Mouse (Mus musculus) midbrain, postnatal 0 days (tissue): ENCODE results near the gene Sart1. TPM values are rescaled to one million over a fixed set of nuclear protein-coding genes. Genes with fewer than 3 reads are reported as not detected.

Experiments
- ATAC-seq: fragments of 200-750 bp; cut with Nextera tagmentation; 2 replicates; pipeline ENCODE4 v1.8.0; 2017; ENCODE audit warnings: moderate number of reproducible peaks, mild to moderate bottlenecking, moderate TSS enrichment, moderate library complexity; ENCODE audit not compliant: low FRiP score
- DNase-seq: peaks from one replicate; pipeline ENCODE4 v3.0.0-alpha.2; 2015; ENCODE audit warnings: low spot score
- H3K27ac ChIP-seq: fragments of 300-500 bp; sonication (generic); 2 replicates; pipeline ENCODE4 v1.5.1; 2014; ENCODE audit warnings: low read depth, mild to moderate bottlenecking, low read length, mixed read lengths
- H3K27me3 ChIP-seq: fragments of 300-500 bp; sonication (generic); 2 replicates; pipeline ENCODE4 v1.6.1; 2014; ENCODE audit warnings: low read length, control low read depth, mixed read lengths; ENCODE audit not compliant: insufficient read depth
- H3K36me3 ChIP-seq: fragments of 300-500 bp; sonication (generic); 2 replicates; pipeline ENCODE4 v1.6.1; 2014; ENCODE audit warnings: low read length, control low read depth, mixed read lengths; ENCODE audit not compliant: insufficient read depth
- H3K4me1 ChIP-seq: fragments of 300-500 bp; sonication (generic); 2 replicates; pipeline ENCODE4 v1.6.1; 2014; ENCODE audit warnings: mild to moderate bottlenecking, control low read depth, antibody characterized with exemption, low read length, mixed read lengths; ENCODE audit not compliant: insufficient read depth
- H3K4me2 ChIP-seq: fragments of 300-500 bp; sonication (generic); 2 replicates; pipeline ENCODE4 v1.6.1; 2014; ENCODE audit warnings: low read depth, mild to moderate bottlenecking, low read length, mixed read lengths; ENCODE audit not compliant: poor library complexity, severe bottlenecking
- H3K4me3 ChIP-seq: fragments of 300-500 bp; sonication (generic); 2 replicates; pipeline ENCODE4 v1.5.1; 2014; ENCODE audit warnings: low read depth, mild to moderate bottlenecking, low read length, moderate library complexity
- H3K9ac ChIP-seq: fragments of 300-500 bp; sonication (generic); replicated peaks from 2 replicates; pipeline ENCODE4 v1.6.1; 2014; ENCODE audit warnings: mild to moderate bottlenecking, low read length, moderate library complexity, mixed read lengths; ENCODE audit not compliant: poor library complexity, severe bottlenecking
- H3K9me3 ChIP-seq: fragments of 300-500 bp; sonication (generic); 2 replicates; pipeline ENCODE4 v1.6.1; 2016; ENCODE audit warnings: low read length, control low read depth
- CTCF ChIP-seq: IDR thresholded peaks from 2 replicates; pipeline ENCODE4 v1.5.1; 2016; ENCODE audit warnings: antibody characterized with exemption, mild to moderate bottlenecking
- WGBS: fragments of 180-500 bp; shearing (Covaris S2); extraction: QIAGEN DNeasy Blood & Tissue Kit; methylation state at CpG from one replicate; pipeline ENCODE4 v1.1.7; 2014; 5-methylcytosine and 5-hydroxymethylcytosine counted together
- polyA plus RNA-seq: library from polyadenylated mRNA; unstranded; fragments of >200 nt; fragmentation: Nextera tagmentation; extraction: Ambion mirVana; gene quantifications from 2 replicates; pipeline ENCODE4 v1.2.1, GENCODE M21; 2015
- total RNA-seq: library from RNA; depleted of rRNA; stranded (reverse); fragments of >200 nt; gene quantifications from 2 replicates; pipeline ENCODE4 v1.2.3, GENCODE M21; 2014

The Sart1 gene
- total and polyA plus RNA-seq, 2 experiments from 2014 or later: 28.9 to 51.0 TPM

DNA sequence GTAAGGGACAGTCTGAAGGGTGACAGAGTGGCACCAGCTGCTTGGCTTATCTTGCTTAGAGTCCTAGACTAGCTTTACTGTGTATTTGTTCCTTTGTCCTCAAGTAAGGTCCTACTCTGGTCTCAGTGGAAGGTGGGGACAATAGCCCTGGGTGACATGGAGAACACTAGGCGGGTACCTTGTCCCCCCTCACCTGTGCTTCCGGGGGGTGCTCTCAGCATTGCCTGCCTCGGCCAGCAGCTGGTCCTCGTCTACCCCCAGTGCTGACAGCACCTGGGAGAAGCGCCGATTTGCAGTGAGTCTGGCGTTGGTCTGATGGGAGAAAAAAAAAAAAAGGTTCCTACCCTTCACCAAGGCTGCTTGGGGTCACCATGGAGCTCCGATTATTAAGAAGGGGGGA lies 1.9 kb upstream of the Sart1 start:
- Histone ChIP-seq H3K36me3 (peaks cover 3% of the 10 kb centered on the region), H3K4me2 (no peak overlapping the region), H3K4me3 (no peak overlapping the region), H3K9ac (no peak overlapping the region), H3K27me3 (no peaks in the 10 kb centered on the region), H3K27ac (no peak overlapping the region), H3K4me1 (peaks cover 18% of the 10 kb centered on the region), H3K9me3 (no peaks in the 10 kb centered on the region)
- DNase-seq: no peak
- no peak for ATAC-seq
- TF ChIP-seq CTCF: no peak
- 92% methylated on average over 8 of the region's 8 CpGs for WGBS

GRCm38 (mm10) chr19:5389647-5390046 lies 1.1 kb upstream of the Sart1 start:
- H3K9ac ChIP-seq: peak overlapping the region; percentile 77; the same call in 1 of the 2 replicates
- DNase-seq (no peak), ATAC-seq (no peak)
- no peak overlapping the region for H3K27ac ChIP-seq
- no peak for TF ChIP-seq CTCF
- WGBS: 65% methylated on average over 12 of the region's 12 CpGs
- peak overlapping the region; percentile 79 for H3K4me2 ChIP-seq
- no peaks in the 10 kb centered on the region for H3K9me3 ChIP-seq
- peaks cover 18% of the 10 kb centered on the region for H3K4me1 ChIP-seq
- H3K36me3 ChIP-seq: peaks cover 11% of the 10 kb centered on the region
- peak overlapping the region; percentile 93 for H3K4me3 ChIP-seq
- H3K27me3 ChIP-seq: no peaks in the 10 kb centered on the region

DNA sequence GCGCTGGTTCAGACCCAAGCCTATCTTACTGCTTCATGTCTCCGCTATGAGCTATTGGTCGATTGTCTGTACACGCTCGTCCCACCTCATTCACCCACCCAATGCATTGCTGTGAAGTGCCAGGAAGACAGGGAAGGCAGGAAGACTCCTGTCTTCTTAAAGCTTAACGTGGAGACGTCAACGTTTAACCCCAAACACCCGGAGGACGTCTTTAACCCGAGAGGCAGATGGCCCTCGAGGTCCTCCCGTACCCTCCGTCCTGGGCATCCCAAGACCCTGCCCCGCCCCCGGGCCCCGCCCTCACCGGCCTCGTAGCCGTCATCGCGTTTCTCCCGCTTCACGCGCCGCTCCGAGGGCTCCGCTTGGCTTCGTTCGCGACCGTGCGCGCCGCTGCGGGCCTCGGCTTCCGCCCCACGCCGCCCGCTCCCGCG lies 477 bp downstream of the Sart1 start:
- H3K27me3 ChIP-seq: no peaks in the 10 kb centered on the region
- H3K4me1 ChIP-seq: peaks cover 18% of the 10 kb centered on the region
- DNase-seq: peak; percentile 14

DNA sequence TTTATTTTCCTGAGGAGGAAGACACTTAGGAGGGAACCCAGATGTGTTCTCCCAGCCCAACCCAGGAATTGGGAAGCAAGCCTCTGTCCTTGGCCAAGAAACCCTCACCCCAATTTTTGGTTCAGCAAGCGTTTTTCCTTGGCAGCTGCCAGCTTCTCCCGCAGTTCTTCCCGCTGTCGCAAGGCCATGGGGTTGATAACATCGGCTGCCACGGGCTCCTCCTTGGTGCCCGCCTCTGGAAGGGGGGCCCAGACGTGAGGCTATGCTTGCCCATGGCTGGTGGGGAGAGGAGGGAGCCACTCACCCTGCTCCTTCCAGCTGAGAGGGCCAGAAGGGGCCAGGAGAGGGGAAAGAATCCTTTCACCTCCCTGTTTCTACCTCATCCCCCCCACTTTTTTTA lies 3.8 kb downstream of the Sart1 start:
- Histone ChIP-seq H3K9ac (no peak overlapping the region), H3K9me3 (no peaks in the 10 kb centered on the region), H3K4me1 (peaks cover 14% of the 10 kb centered on the region), H3K27me3 (no peaks in the 10 kb centered on the region), H3K4me2 (no peak overlapping the region), H3K4me3 (no peak overlapping the region), H3K36me3 (peaks cover 60% of the 10 kb centered on the region), H3K27ac (no peak overlapping the region)
- WGBS: 87% methylated on average over 8 of the region's 8 CpGs
- no peak for DNase-seq
- ATAC-seq: no peak
- TF ChIP-seq CTCF: no peak

More for the DNA sequence above, 477 bp downstream of the Sart1 start:
- H3K36me3 ChIP-seq: peaks cover 27% of the 10 kb centered on the region
- H3K27ac ChIP-seq: peak overlapping the region; percentile 94
- no peak for TF ChIP-seq CTCF
- peak overlapping the region; percentile 93 for H3K4me3 ChIP-seq
- H3K9ac ChIP-seq: peak overlapping the region; percentile 96
- under 1% methylated on average over 38 of the region's 43 CpGs for WGBS
- no peaks in the 10 kb centered on the region for H3K9me3 ChIP-seq
- peak overlapping the region; percentile 79 for H3K4me2 ChIP-seq
- peak; percentile 47; the same call in 1 of the 2 replicates for ATAC-seq

DNA sequence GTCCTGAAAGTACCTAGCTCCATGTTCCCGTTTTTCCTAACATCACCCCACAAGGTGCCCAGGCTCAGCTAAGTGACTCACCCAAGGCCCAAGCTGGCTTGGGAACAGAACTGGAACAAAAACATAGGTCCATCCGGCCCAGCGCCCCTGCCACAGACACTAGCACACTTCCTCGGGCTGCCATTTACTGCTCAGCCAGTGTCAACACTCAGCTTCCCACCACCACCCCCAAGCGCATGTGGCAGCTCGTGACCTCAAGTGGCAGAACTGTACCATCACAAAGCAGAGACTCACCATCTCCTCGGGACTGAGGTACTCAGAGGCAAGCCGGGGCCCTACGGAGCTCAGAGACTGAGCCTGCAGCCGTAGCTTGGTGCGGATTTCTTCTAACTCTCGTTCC lies 5.2 kb downstream of the Sart1 start:
- H3K27ac ChIP-seq: no peak overlapping the region
- H3K36me3 ChIP-seq: peaks cover 74% of the 10 kb centered on the region
- DNase-seq (no peak), ATAC-seq (no peak)
- no peak overlapping the region for H3K4me3 ChIP-seq
- no peak for TF ChIP-seq CTCF
- H3K27me3 ChIP-seq: no peaks in the 10 kb centered on the region
- H3K9me3 ChIP-seq: no peaks in the 10 kb centered on the region
- H3K9ac ChIP-seq: no peak overlapping the region
- H3K4me2 ChIP-seq: no peak overlapping the region
- H3K4me1 ChIP-seq: peaks cover 8% of the 10 kb centered on the region
- 96% methylated on average over 12 of the region's 12 CpGs for WGBS

- peaks cover 64% of the 10 kb centered on the region for H3K36me3 ChIP-seq
- TF ChIP-seq CTCF: no peak
- H3K4me3 ChIP-seq: no peak overlapping the region
- H3K4me1 ChIP-seq: no peaks in the 10 kb centered on the region
- no peak overlapping the region for H3K9ac ChIP-seq
- H3K9me3 ChIP-seq: no peaks in the 10 kb centered on the region
- DNase-seq (peak; percentile 28), ATAC-seq (no peak)
- no peak overlapping the region for H3K27ac ChIP-seq
- no peak overlapping the region for H3K4me2 ChIP-seq
- 97% methylated on average over 1 of the region's 1 CpGs for WGBS
- H3K27me3 ChIP-seq: no peaks in the 10 kb centered on the region
Observed at GRCm38 (mm10) chr19:5377446-5377845, 11.1 kb downstream of the Sart1 start.
